Mouse (Mus musculus) liver, embryonic 14.5 days (tissue): ENCODE measurements at regions not wholly inside any gene's neighbourhood (a gene's known extent, or its start where the extent isn't known, plus 50 kb on each side); places are given as distances from the start of the nearest gene placed in this dataset.

Experiments used
- CTCF ChIP-seq: IDR thresholded peaks from 2 replicates; pipeline ENCODE4 v1.5.1; 2016; ENCODE audit warnings: antibody characterized with exemption, low read depth, control low read depth
- EP300 ChIP-seq: IDR thresholded peaks from 2 replicates; pipeline ENCODE4 v1.6.1; 2016; ENCODE audit warnings: antibody characterized with exemption, low read depth

GRCm38 (mm10) chr3:129397481-129397880 is 65.0 kb upstream of the Enpep start:
- no peak for TF ChIP-seq EP300
- no peak for TF ChIP-seq CTCF
